Mouse (Mus musculus): ENCODE measurements at regions not wholly inside any gene's neighbourhood (a gene's known extent, or its start where the extent isn't known, plus 50 kb on each side); places are given as distances from the start of the nearest gene placed in this dataset.
"Not testable (repeated sequence)": the region's sequence is repeated elsewhere in the genome, so short reads cannot be mapped to it uniquely, and the experiment has no call there.

GRCm38 (mm10) chr2:166516261-166516660, 197.4 kb downstream of the Prex1 start:
- H3K36me3 ChIP-seq (replicated peaks; ENCODE audit: insufficient read depth, low read length), result no peaks in the 10 kb centered on the region
- H3K4me1 ChIP-seq (ENCODE audit: insufficient read depth), result 0 out of 2 replicates have a peak, but pooled peaks cover 3% of the 10 kb centered on the region
- no peak overlapping the region for H3K4me2 ChIP-seq (ENCODE audit: low read depth, low read length)
- no peak for DNase-seq
- TF ChIP-seq EP300 (IDR thresholded peaks at IDR 0.05; ENCODE audit: low read depth) (no peak), CTCF (IDR thresholded peaks at IDR 0.05; ENCODE audit: low read depth) (peak; percentile 37; the same call in 1 of the 2 replicates)
- 0 out of 2 replicates have a peak overlapping the region, but pooled peaks have one; percentile 16 for H3K27ac ChIP-seq (ENCODE audit: low read depth)
- H3K4me3 ChIP-seq (ENCODE audit: low read depth, low read length), result no peak overlapping the region
- H3K9ac ChIP-seq (replicated peaks), result no peak overlapping the region
- WGBS (ENCODE audit: insufficient replicate concordance), result 52% methylated on average over 1 of the region's 1 CpGs
- H3K9me3 ChIP-seq (ENCODE audit: low read length), result no peaks in the 10 kb centered on the region
- H3K27me3 ChIP-seq (ENCODE audit: insufficient read depth, low read length), result peaks cover 4% of the 10 kb centered on the region; the same call in 1 of the 2 replicates
- ATAC-seq, result no peak

- ATAC-seq (no peak), DNase-seq (no peak)
- WGBS (ENCODE audit: insufficient replicate concordance), result 61% methylated on average over 8 of the region's 8 CpGs
- no peak overlapping the region for H3K27ac ChIP-seq (ENCODE audit: low read depth)
- no peak overlapping the region for H3K9ac ChIP-seq (replicated peaks)
- TF ChIP-seq CTCF (IDR thresholded peaks at IDR 0.05; ENCODE audit: low read depth) (no peak), EP300 (IDR thresholded peaks at IDR 0.05; ENCODE audit: low read depth) (no peak)
- H3K9me3 ChIP-seq (ENCODE audit: low read length), result no peaks in the 10 kb centered on the region
- H3K4me3 ChIP-seq (ENCODE audit: low read depth, low read length), result no peak overlapping the region
- H3K36me3 ChIP-seq (replicated peaks; ENCODE audit: insufficient read depth, low read length), result no peaks in the 10 kb centered on the region
- H3K4me2 ChIP-seq (ENCODE audit: low read depth, low read length), result no peak overlapping the region
- 0 out of 2 replicates have a peak, but pooled peaks cover 3% of the 10 kb centered on the region for H3K4me1 ChIP-seq (ENCODE audit: insufficient read depth)
- peaks cover 4% of the 10 kb centered on the region; the same call in 1 of the 2 replicates for H3K27me3 ChIP-seq (ENCODE audit: insufficient read depth, low read length)
Observed at GRCm38 (mm10) chr2:166514664-166515063, 199.0 kb downstream of the Prex1 start.

DNA sequence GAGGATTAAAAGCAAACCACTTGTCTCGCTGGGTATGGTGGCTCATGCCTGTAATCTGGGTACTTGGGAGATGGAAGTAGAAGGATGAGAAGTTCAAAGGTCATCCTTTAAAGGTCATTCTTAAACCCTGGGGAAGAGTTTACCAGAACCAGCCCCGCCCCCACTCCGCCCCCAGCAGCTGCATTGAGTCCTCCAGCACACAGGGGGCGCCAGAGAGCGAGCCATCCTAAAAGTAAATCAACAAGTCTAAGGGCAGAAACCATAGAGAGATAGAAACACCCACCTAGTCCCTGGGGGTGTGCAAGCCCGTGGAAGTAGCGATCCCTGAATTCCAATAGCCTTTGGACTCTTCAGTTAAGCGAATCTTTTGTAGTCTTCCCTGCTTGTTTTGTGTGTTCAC, 201.1 kb downstream of the Prex1 start:
- H3K9ac ChIP-seq (replicated peaks), result no peak overlapping the region
- H3K4me3 ChIP-seq (ENCODE audit: low read depth, low read length), result no peak overlapping the region
- DNase-seq (peak; percentile 58), ATAC-seq (no peak)
- peaks cover 4% of the 10 kb centered on the region; the same call in 1 of the 2 replicates for H3K9me3 ChIP-seq (ENCODE audit: low read length)
- no peaks in the 10 kb centered on the region for H3K27me3 ChIP-seq (ENCODE audit: insufficient read depth, low read length)
- 0 out of 2 replicates have a peak, but pooled peaks cover 3% of the 10 kb centered on the region for H3K4me1 ChIP-seq (ENCODE audit: insufficient read depth)
- H3K36me3 ChIP-seq (replicated peaks; ENCODE audit: insufficient read depth, low read length), result no peaks in the 10 kb centered on the region
- no peak for TF ChIP-seq EP300 (IDR thresholded peaks at IDR 0.05; ENCODE audit: low read depth)
- peak; percentile 57 for TF ChIP-seq CTCF (IDR thresholded peaks at IDR 0.05; ENCODE audit: low read depth)
- H3K4me2 ChIP-seq (ENCODE audit: low read depth, low read length), result no peak overlapping the region
- 75% methylated on average over 8 of the region's 8 CpGs for WGBS (ENCODE audit: insufficient replicate concordance)
- H3K27ac ChIP-seq (ENCODE audit: low read depth), result no peak overlapping the region

GRCm38 (mm10) chr2:166511477-166511876, 202.2 kb downstream of the Prex1 start:
- WGBS (ENCODE audit: insufficient replicate concordance), result 78% methylated on average over 3 of the region's 3 CpGs
- not testable (repeated sequence) for DNase-seq

GRCm38 (mm10) chr2:166510776-166511175, 202.9 kb downstream of the Prex1 start:
- 0 out of 2 replicates have a peak, but pooled peaks have one; percentile 17 for ATAC-seq
- H3K27ac ChIP-seq (ENCODE audit: low read depth), result no peak overlapping the region
- no peaks in the 10 kb centered on the region for H3K36me3 ChIP-seq (replicated peaks; ENCODE audit: insufficient read depth, low read length)
- no peaks in the 10 kb centered on the region for H3K4me1 ChIP-seq (ENCODE audit: insufficient read depth)
- WGBS (ENCODE audit: insufficient replicate concordance), result 63% methylated on average over 4 of the region's 4 CpGs
- TF ChIP-seq CTCF (IDR thresholded peaks at IDR 0.05; ENCODE audit: low read depth) (no peak), EP300 (IDR thresholded peaks at IDR 0.05; ENCODE audit: low read depth) (no peak)
- H3K4me2 ChIP-seq (ENCODE audit: low read depth, low read length), result no peak overlapping the region
- no peaks in the 10 kb centered on the region for H3K27me3 ChIP-seq (ENCODE audit: insufficient read depth, low read length)
- H3K9ac ChIP-seq (replicated peaks), result no peak overlapping the region
- peaks cover 4% of the 10 kb centered on the region; the same call in 1 of the 2 replicates for H3K9me3 ChIP-seq (ENCODE audit: low read length)
- no peak overlapping the region for H3K4me3 ChIP-seq (ENCODE audit: low read depth, low read length)
- no peak for DNase-seq

More at GRCm38 (mm10) chr2:166511477-166511876, 202.2 kb downstream of the Prex1 start:
- not testable (repeated sequence) for H3K36me3 ChIP-seq (replicated peaks; ENCODE audit: insufficient read depth, low read length); H3K9ac ChIP-seq (replicated peaks); H3K4me1 ChIP-seq (ENCODE audit: insufficient read depth); ATAC-seq; H3K4me3 ChIP-seq (ENCODE audit: low read depth, low read length); H3K27me3 ChIP-seq (ENCODE audit: insufficient read depth, low read length); H3K9me3 ChIP-seq (ENCODE audit: low read length); H3K4me2 ChIP-seq (ENCODE audit: low read depth, low read length); H3K27ac ChIP-seq (ENCODE audit: low read depth)

DNA sequence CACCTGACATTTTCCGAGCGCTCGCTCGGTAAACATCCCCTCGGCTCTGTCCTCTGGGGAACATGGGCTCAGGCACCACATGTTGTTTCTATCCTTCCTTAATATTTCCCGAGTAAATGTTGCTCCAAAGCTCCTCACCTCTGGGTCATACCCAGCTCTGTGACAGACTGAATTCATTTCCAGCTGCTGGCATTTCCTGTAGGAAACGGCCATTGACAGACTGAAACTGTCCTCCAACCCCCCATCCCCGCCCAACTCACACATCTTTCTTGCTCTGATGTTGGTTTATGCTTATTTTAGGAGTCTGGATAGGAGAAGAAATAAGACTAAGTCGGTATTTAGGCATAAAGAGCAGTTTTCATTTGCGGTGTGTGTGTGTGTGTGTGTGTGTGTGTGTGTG, 204.0 kb downstream of the Prex1 start:
- no peak overlapping the region for H3K4me2 ChIP-seq (ENCODE audit: low read depth, low read length)
- ATAC-seq (no peak), DNase-seq (no peak)
- 80% methylated on average over 10 of the region's 10 CpGs for WGBS (ENCODE audit: insufficient replicate concordance)
- no peak overlapping the region for H3K4me3 ChIP-seq (ENCODE audit: low read depth, low read length)
- no peaks in the 10 kb centered on the region for H3K36me3 ChIP-seq (replicated peaks; ENCODE audit: insufficient read depth, low read length)
- H3K9ac ChIP-seq (replicated peaks), result no peak overlapping the region
- no peaks in the 10 kb centered on the region for H3K27me3 ChIP-seq (ENCODE audit: insufficient read depth, low read length)
- H3K27ac ChIP-seq (ENCODE audit: low read depth), result no peak overlapping the region
- no peaks in the 10 kb centered on the region for H3K4me1 ChIP-seq (ENCODE audit: insufficient read depth)
- peaks cover 4% of the 10 kb centered on the region; the same call in 1 of the 2 replicates for H3K9me3 ChIP-seq (ENCODE audit: low read length)
- no peak for TF ChIP-seq CTCF (IDR thresholded peaks at IDR 0.05; ENCODE audit: low read depth)
- no peak for TF ChIP-seq EP300 (IDR thresholded peaks at IDR 0.05; ENCODE audit: low read depth)

Data from liver, postnatal 0 days (tissue).